Mouse (Mus musculus) CH12.LX (cell line): ENCODE measurements around the gene Ilf2. TPM values are rescaled to one million over a fixed set of nuclear protein-coding genes. Genes with fewer than 3 reads are reported as not detected.

Experiments used
- DNase-seq: peaks from one replicate; pipeline ENCODE4 v3.0.0-alpha.2; 2013; ENCODE audit errors: extremely low read depth
- H3K27ac ChIP-seq: 2 replicates; pipeline ENCODE4 v1.5.1; 2012; ENCODE audit warnings: low read depth, mild to moderate bottlenecking, control low read depth, moderate library complexity; ENCODE audit not compliant: insufficient read depth
- H3K27me3 ChIP-seq: replicated peaks from 2 replicates; pipeline ENCODE3; 2012; ENCODE audit warnings: inconsistent platforms
- H3K36me3 ChIP-seq, 2 experiments: replicated peaks in 1 of 2; 2 replicates each; pipeline versions ENCODE3 to v1.6.1; 2012; ENCODE audit warnings: inconsistent platforms in 1 of 2, low read length in 1 of 2, mild to moderate bottlenecking in 1 of 2, mixed read lengths in 1 of 2, moderate library complexity in 1 of 2; ENCODE audit not compliant: control insufficient read depth in 1 of 2, insufficient read depth in 1 of 2
- H3K4me1 ChIP-seq, 2 experiments: 2 replicates each; pipeline ENCODE4 v1.6.1; 2012; ENCODE audit warnings: inconsistent platforms in 1 of 2, moderate library complexity in 1 of 2; ENCODE audit not compliant: insufficient read depth in 2 of 2, control insufficient read depth in 1 of 2
- H3K4me2 ChIP-seq: 2 replicates; pipeline ENCODE4 v1.6.1; 2012; ENCODE audit warnings: low read depth, mild to moderate bottlenecking, control low read depth; ENCODE audit not compliant: poor library complexity, insufficient read depth, severe bottlenecking
- H3K4me3 ChIP-seq, 3 experiments: fragments of 150-350 bp in 1 of 3; sonication (generic) in 1 of 3; replicated peaks in 1 of 3; 2 replicates each; pipeline versions ENCODE3 to v1.5.1; 2011 to 2012; ENCODE audit warnings: low read depth in 2 of 3, low read length in 2 of 3, mild to moderate bottlenecking in 2 of 3, moderate library complexity in 2 of 3, control low read depth in 1 of 3, improper control_type of control experiment in 1 of 3, inconsistent platforms in 1 of 3, mixed read lengths in 1 of 3; ENCODE audit not compliant: poor library complexity in 1 of 3
- H3K79me2 ChIP-seq: replicated peaks from 2 replicates; pipeline ENCODE4 v1.6.1; 2012; ENCODE audit warnings: mild to moderate bottlenecking, moderate library complexity; ENCODE audit not compliant: control insufficient read depth, poor library complexity, insufficient read depth, severe bottlenecking; ENCODE audit errors: extremely low read depth
- H3K9ac ChIP-seq: 2 replicates; pipeline ENCODE4 v1.6.1; 2012; ENCODE audit warnings: low read depth, mild to moderate bottlenecking, control low read depth, moderate library complexity; ENCODE audit not compliant: insufficient read depth
- H3K9me3 ChIP-seq: replicated peaks from 2 replicates; pipeline ENCODE3; 2012; ENCODE audit warnings: low read length, inconsistent platforms, mixed read lengths
- BHLHE40 ChIP-seq: IDR thresholded peaks from 2 replicates; pipeline ENCODE4 v1.6.1; 2011; ENCODE audit warnings: mild to moderate bottlenecking, low read depth, low read length, improper control_type of control experiment
- CHD1 ChIP-seq: IDR thresholded peaks from 2 replicates; pipeline ENCODE4 v1.6.1; 2012; ENCODE audit warnings: low read depth, low read length, improper control_type of control experiment, inconsistent platforms
- CHD2 ChIP-seq: IDR thresholded peaks from 2 replicates; pipeline ENCODE4 v1.6.1; 2011; ENCODE audit warnings: low read length, improper control_type of control experiment
- E2F4 ChIP-seq: IDR thresholded peaks from 2 replicates; pipeline ENCODE4 v1.6.1; 2011; ENCODE audit warnings: low read depth, low read length, improper control_type of control experiment; ENCODE audit not compliant: insufficient replicate concordance
- ELF1 ChIP-seq: IDR thresholded peaks from 2 replicates; pipeline ENCODE4 v1.6.1; 2014; ENCODE audit warnings: low read depth, mild to moderate bottlenecking, inconsistent platforms, low read length, improper control_type of control experiment
- EP300 ChIP-seq: IDR thresholded peaks from 2 replicates; pipeline ENCODE4 v1.6.1; 2011; ENCODE audit warnings: low read length, improper control_type of control experiment
- ETS1 ChIP-seq: conservative IDR thresholded peaks from 2 replicates; pipeline ENCODE4 v1.6.1; 2012; ENCODE audit warnings: low read depth, mild to moderate bottlenecking, inconsistent platforms, low read length, improper control_type of control experiment, moderate library complexity
- JUND ChIP-seq: conservative IDR thresholded peaks from 2 replicates; pipeline ENCODE4 v1.6.1; 2011; ENCODE audit warnings: low read depth, low read length, improper control_type of control experiment
- KAT2A ChIP-seq: IDR thresholded peaks from 2 replicates; pipeline ENCODE4 v1.6.1; 2012; ENCODE audit warnings: low read length, improper control_type of control experiment, inconsistent platforms; ENCODE audit not compliant: insufficient replicate concordance
- MEF2A ChIP-seq: IDR thresholded peaks from 2 replicates; pipeline ENCODE4 v1.6.1; 2014; ENCODE audit warnings: low read depth, mild to moderate bottlenecking, inconsistent platforms, low read length, improper control_type of control experiment, borderline replicate concordance
- PAX5 ChIP-seq: IDR thresholded peaks from 2 replicates; pipeline ENCODE4 v1.6.1; 2012; ENCODE audit warnings: low read length, inconsistent platforms, mixed read lengths
- POLR2A ChIP-seq: IDR thresholded peaks from 2 replicates; pipeline ENCODE4 v1.6.1; 2011; ENCODE audit warnings: low read depth, mild to moderate bottlenecking, improper control_type of control experiment, low read length
- RAD21 ChIP-seq: IDR thresholded peaks from 2 replicates; pipeline ENCODE4 v1.6.1; 2011; ENCODE audit warnings: low read depth, mild to moderate bottlenecking, low read length, improper control_type of control experiment, moderate library complexity
- TBP ChIP-seq: conservative IDR thresholded peaks from 2 replicates; pipeline ENCODE4 v1.6.1; 2011; ENCODE audit warnings: low read depth, low read length, improper control_type of control experiment
- UBTF ChIP-seq: IDR thresholded peaks from 2 replicates; pipeline ENCODE4 v1.6.1; 2012; ENCODE audit warnings: low read depth, mild to moderate bottlenecking, inconsistent platforms, low read length, improper control_type of control experiment, moderate library complexity
- USF1 ChIP-seq: IDR thresholded peaks from 2 replicates; pipeline ENCODE4 v1.6.1; 2014; ENCODE audit warnings: low read depth, mild to moderate bottlenecking, inconsistent platforms, low read length, improper control_type of control experiment
- ZKSCAN1 ChIP-seq: IDR thresholded peaks from 2 replicates; pipeline ENCODE4 v1.6.1; 2012; ENCODE audit warnings: low read depth, inconsistent platforms, low read length, improper control_type of control experiment, borderline replicate concordance
- ZNF384 ChIP-seq: IDR thresholded peaks from 2 replicates; pipeline ENCODE4 v1.6.1; 2012; ENCODE audit warnings: low read depth, low read length, improper control_type of control experiment, inconsistent platforms
- dilution Hi-C: fragments of 300-500 bp; cut with MboI; formaldehyde crosslinking; loops from 2 replicates; pipeline ENCODE4 v1.14.3; 2020; ENCODE audit warnings: low sequenced_read_pairs; ENCODE audit not compliant: extremely low pct_unique_long_range_greater_than_20kb, extremely low pct_ligation_motif_present
- in situ Hi-C: fragments of 300-500 bp; cut with MboI; formaldehyde crosslinking; loops from 3 replicates; pipeline ENCODE4 v1.14.3; 2019; ENCODE audit warnings: low sequenced_read_pairs, low pct_ligation_motif_present, low pct_unique_long_range_greater_than_20kb, mixed read lengths
- polyA plus RNA-seq: library from polyadenylated mRNA; unstranded; fragments of >175 nt; gene quantifications from 2 replicates; pipeline ENCODE4 v1.2.1, GENCODE M21; 2012; ENCODE audit warnings: low read depth; ENCODE audit not compliant: insufficient read length
- total RNA-seq, 2 experiments: library from RNA; depleted of rRNA; stranded (reverse); fragments of 300-350 nt in 1 of 2; fragments of >200 nt in 1 of 2; gene quantifications; 2 replicates each; pipeline ENCODE4 v1.2.3; 2012 to 2014

Ilf2 gene
- total and polyA plus RNA-seq, 3 experiments: 120 to 197 (median 182) TPM

GRCm38 (mm10) chr3:90475151-90475830 lies 635 bp upstream of the Ilf2 start:
- no peak for TF ChIP-seq BHLHE40
- TF ChIP-seq ZNF384: peak; percentile 88
- Histone ChIP-seq H3K9me3 (no peaks in the 10 kb centered on the region), H3K36me3 (peaks cover 4 to 23% of the 10 kb centered on the region in 2 experiments), H3K4me3 (peak overlapping the region in 2 of 3 experiments; percentile 49 to 58), H3K4me1 (peaks cover 2 to 18% of the 10 kb centered on the region in 2 experiments; a peak in 2 of 4 replicates), H3K79me2 (peaks cover 34% of the 10 kb centered on the region), H3K9ac (no peak overlapping the region), H3K4me2 (no peak overlapping the region), H3K27me3 (no peaks in the 10 kb centered on the region), H3K27ac (no peak overlapping the region)
- in situ Hi-C loops (no loop called here), dilution Hi-C loops (no loop called here)
- DNase-seq: peak; percentile 26

GRCm38 (mm10) chr3:90486998-90487397 lies 11.1 kb downstream of the Ilf2 start:
- H3K9me3 ChIP-seq: no peaks in the 10 kb centered on the region
- dilution Hi-C loops: no loop called here
- TF ChIP-seq POLR2A (no peak), UBTF (no peak), KAT2A (no peak), EP300 (no peak), MEF2A (no peak), ELF1 (no peak), RAD21 (no peak), TBP (no peak), CHD1 (no peak), JUND (no peak), ZKSCAN1 (no peak), USF1 (no peak), ZNF384 (no peak), CHD2 (no peak), PAX5 (no peak), E2F4 (no peak), ETS1 (no peak)
- TF ChIP-seq, all 38 proteins: peak for 0
- in situ Hi-C loops: no loop called here
- Histone ChIP-seq H3K36me3 (peaks cover 54 to 73% of the 10 kb centered on the region in 2 experiments), H3K4me3 (no peak overlapping the region), H3K79me2 (peaks cover 10% of the 10 kb centered on the region), H3K9ac (no peak overlapping the region), H3K4me1 (peaks cover 0 to 11% of the 10 kb centered on the region in 2 experiments; a peak in 2 of 4 replicates), H3K4me2 (no peak overlapping the region), H3K27ac (no peak overlapping the region), H3K27me3 (no peaks in the 10 kb centered on the region)
- DNase-seq: no peak
